Mouse (Mus musculus): ENCODE measurements around the gene Morn1. TPM values are rescaled to one million over a fixed set of nuclear protein-coding genes. Genes with fewer than 3 reads are reported as not detected.

Morn1 gene
- polyA plus RNA-seq, 2 experiments: 4.7 to 7.9 TPM

DNA sequence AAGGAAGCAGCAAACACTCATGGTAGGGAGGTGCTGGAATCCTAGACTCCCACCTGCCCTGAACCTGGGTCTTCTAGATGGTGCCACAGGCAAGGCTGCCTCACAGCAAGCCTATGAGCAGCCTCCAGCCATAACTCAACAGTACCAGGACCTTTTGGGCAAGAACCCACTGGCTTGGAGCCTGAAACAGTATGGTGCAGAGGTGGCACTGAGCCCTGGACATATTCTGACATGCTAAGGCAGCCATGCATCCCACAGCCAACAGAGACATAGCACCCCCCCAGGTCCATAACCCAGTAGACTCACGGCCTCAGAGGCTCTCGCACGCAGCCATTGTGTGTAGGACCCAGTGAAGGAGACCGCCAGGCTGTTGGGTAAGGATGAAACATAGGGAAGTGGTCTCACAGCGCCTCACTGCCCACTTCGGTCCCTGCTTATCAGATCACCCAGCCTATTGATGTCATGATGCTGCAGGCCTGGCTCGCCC lies 48.4 kb downstream of the Morn1 start:
- Histone ChIP-seq H3K4me1 (ENCODE audit: control insufficient read depth, insufficient read depth, low read length) (peaks cover 68% of the 10 kb centered on the region), H3K9ac (ENCODE audit: low read depth, low read length, severe bottlenecking) (0 out of 2 replicates have a peak overlapping the region, but pooled peaks have one; percentile 16), H3K4me2 (replicated peaks; ENCODE audit: low read depth, low read length, severe bottlenecking) (peak overlapping the region; percentile 26; the same call in 1 of the 2 replicates), H3K36me3 (ENCODE audit: control insufficient read depth, insufficient read depth, low read length) (no peaks in the 10 kb centered on the region), H3K4me3 (replicated peaks; ENCODE audit: low read length) (no peak overlapping the region), H3K9me3 (ENCODE audit: control insufficient read depth, low read length) (no peaks in the 10 kb centered on the region), H3K27me3 (ENCODE audit: control insufficient read depth, insufficient read depth, low read length) (no peaks in the 10 kb centered on the region), H3K27ac (replicated peaks; ENCODE audit: low read depth, low read length) (peak overlapping the region; percentile 88)
- no peak for TF ChIP-seq POLR2A (IDR thresholded peaks at IDR 0.05; ENCODE audit: borderline replicate concordance, extremely low read depth, insufficient read depth, insufficient read length)
- WGBS: 70% methylated on average over 7 of the region's 7 CpGs
- ATAC-seq (ENCODE audit: low FRiP score, low read depth) (no peak), DNase-seq (ENCODE audit: low spot score) (no peak)

DNA sequence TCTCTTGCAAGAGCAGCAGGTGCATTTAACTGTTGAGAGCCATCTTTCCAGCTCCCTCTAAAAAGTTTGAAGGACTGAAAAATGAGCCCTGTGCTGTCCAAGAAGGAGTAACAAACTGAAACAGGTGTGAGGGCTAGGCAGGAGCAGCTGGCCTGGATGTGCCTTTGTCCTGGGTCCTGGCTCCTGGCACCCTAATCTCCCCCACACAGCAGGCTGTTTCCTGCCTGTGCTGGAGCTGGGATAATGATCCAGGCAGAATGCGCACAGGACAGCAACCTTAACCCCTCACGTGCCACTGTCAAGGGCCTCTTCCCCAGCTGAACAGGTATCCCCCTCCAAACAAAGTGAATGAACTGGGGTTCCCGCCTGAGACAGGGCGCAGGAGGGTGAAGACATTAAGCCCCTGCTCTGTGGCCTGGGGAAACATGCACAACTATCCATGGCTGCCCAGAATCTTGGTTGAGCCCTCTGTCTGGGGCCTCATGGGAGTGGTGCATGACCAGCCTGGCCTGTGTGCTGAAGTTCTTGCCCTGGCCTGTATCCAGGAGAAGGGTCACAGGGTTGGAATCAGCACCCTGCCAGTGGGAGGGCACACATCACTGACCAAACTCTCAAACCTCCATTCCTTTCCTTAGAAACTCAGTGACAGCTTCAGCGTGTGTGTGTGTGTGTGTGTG lies 49.7 kb downstream of the Morn1 start:
- ATAC-seq (ENCODE audit: low FRiP score, low read depth): peak; percentile 71
- TF ChIP-seq POLR2A (IDR thresholded peaks at IDR 0.05; ENCODE audit: borderline replicate concordance, extremely low read depth, insufficient read depth, insufficient read length): no peak
- Histone ChIP-seq H3K36me3 (ENCODE audit: control insufficient read depth, insufficient read depth, low read length) (no peaks in the 10 kb centered on the region), H3K27me3 (ENCODE audit: control insufficient read depth, insufficient read depth, low read length) (no peaks in the 10 kb centered on the region), H3K9me3 (ENCODE audit: control insufficient read depth, low read length) (no peaks in the 10 kb centered on the region), H3K4me3 (replicated peaks; ENCODE audit: low read length) (no peak overlapping the region), H3K27ac (replicated peaks; ENCODE audit: low read depth, low read length) (peak overlapping the region; percentile 33; the same call in 1 of the 2 replicates), H3K4me2 (replicated peaks; ENCODE audit: low read depth, low read length, severe bottlenecking) (no peak overlapping the region), H3K4me1 (ENCODE audit: control insufficient read depth, insufficient read depth, low read length) (peaks cover 72% of the 10 kb centered on the region), H3K9ac (ENCODE audit: low read depth, low read length, severe bottlenecking) (no peak overlapping the region)
- WGBS: 57% methylated on average over 5 of the region's 5 CpGs
- peak; percentile 68 for DNase-seq (ENCODE audit: low spot score)

DNA sequence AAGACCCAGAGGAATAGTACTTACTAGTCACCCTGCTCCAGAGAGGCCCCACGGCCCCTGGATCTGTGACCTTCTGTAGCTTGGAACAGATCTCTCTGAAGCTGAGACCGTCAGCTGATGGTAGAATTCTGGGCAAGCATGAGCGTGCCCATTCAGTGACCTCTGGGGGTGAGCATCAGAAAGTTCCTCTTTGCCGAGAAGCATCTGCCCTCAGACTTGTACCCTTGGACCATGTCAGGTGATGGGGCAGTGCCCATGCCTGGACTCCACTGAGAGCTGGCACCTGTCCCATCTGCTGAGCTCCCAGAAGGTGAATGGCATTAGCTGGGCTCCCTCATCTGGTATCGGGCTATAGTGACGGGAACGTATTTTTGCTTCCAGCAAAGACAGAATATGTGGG lies 51.5 kb downstream of the Morn1 start:
- peaks cover 88% of the 10 kb centered on the region for H3K4me1 ChIP-seq (ENCODE audit: control insufficient read depth, insufficient read depth, low read length)
- no peak overlapping the region for H3K27ac ChIP-seq (replicated peaks; ENCODE audit: low read depth, low read length)
- ATAC-seq (ENCODE audit: low FRiP score, low read depth): no peak

DNA sequence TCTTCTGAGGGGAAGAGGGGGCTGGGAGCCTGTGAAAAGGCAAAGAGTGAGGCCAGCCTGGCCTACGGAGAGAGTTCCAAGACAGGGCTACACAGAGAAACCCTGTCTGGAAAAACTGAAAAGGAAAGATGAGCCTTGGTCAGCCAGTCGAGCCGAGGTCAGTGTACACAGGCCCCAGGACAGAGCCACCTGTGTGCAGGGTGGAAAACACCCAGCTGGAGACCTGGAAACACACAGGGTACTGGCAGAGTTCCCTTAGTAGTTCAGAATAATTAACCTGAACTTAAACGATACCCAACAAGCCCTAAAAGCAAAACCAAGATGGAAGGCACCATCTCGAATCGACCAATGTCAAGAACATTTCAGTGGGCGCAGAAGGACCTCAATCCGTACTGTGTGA lies 52.1 kb downstream of the Morn1 start:
- Histone ChIP-seq H3K4me2 (replicated peaks; ENCODE audit: low read depth, low read length, severe bottlenecking) (no peak overlapping the region), H3K4me1 (ENCODE audit: control insufficient read depth, insufficient read depth, low read length) (peaks cover 88% of the 10 kb centered on the region), H3K27me3 (ENCODE audit: control insufficient read depth, insufficient read depth, low read length) (no peaks in the 10 kb centered on the region), H3K9ac (ENCODE audit: low read depth, low read length, severe bottlenecking) (no peak overlapping the region), H3K4me3 (replicated peaks; ENCODE audit: low read length) (no peak overlapping the region), H3K9me3 (ENCODE audit: control insufficient read depth, low read length) (no peaks in the 10 kb centered on the region), H3K36me3 (ENCODE audit: control insufficient read depth, insufficient read depth, low read length) (no peaks in the 10 kb centered on the region), H3K27ac (replicated peaks; ENCODE audit: low read depth, low read length) (no peak overlapping the region)
- WGBS: 84% methylated on average over 8 of the region's 8 CpGs
- DNase-seq (ENCODE audit: low spot score) (no peak), ATAC-seq (ENCODE audit: low FRiP score, low read depth) (no peak)
- no peak for TF ChIP-seq POLR2A (IDR thresholded peaks at IDR 0.05; ENCODE audit: borderline replicate concordance, extremely low read depth, insufficient read depth, insufficient read length)

More for the DNA sequence above, 51.5 kb downstream of the Morn1 start:
- Histone ChIP-seq H3K9me3 (ENCODE audit: control insufficient read depth, low read length) (no peaks in the 10 kb centered on the region), H3K4me3 (replicated peaks; ENCODE audit: low read length) (no peak overlapping the region), H3K27me3 (ENCODE audit: control insufficient read depth, insufficient read depth, low read length) (no peaks in the 10 kb centered on the region), H3K4me2 (replicated peaks; ENCODE audit: low read depth, low read length, severe bottlenecking) (no peak overlapping the region), H3K36me3 (ENCODE audit: control insufficient read depth, insufficient read depth, low read length) (no peaks in the 10 kb centered on the region), H3K9ac (ENCODE audit: low read depth, low read length, severe bottlenecking) (no peak overlapping the region)
- no peak for TF ChIP-seq POLR2A (IDR thresholded peaks at IDR 0.05; ENCODE audit: borderline replicate concordance, extremely low read depth, insufficient read depth, insufficient read length)
- 80% methylated on average over 7 of the region's 7 CpGs for WGBS
- no peak for DNase-seq (ENCODE audit: low spot score)

GRCm38 (mm10) chr4:155139281-155140045 lies 53.1 kb downstream of the Morn1 start:
- no peaks in the 10 kb centered on the region for H3K36me3 ChIP-seq (ENCODE audit: control insufficient read depth, insufficient read depth, low read length)
- peak overlapping the region; percentile 10; the same call in 1 of the 2 replicates for H3K27ac ChIP-seq (replicated peaks; ENCODE audit: low read depth, low read length)
- H3K4me3 ChIP-seq (replicated peaks; ENCODE audit: low read length): no peak overlapping the region
- WGBS: 65% methylated on average over 12 of the region's 12 CpGs
- H3K4me1 ChIP-seq (ENCODE audit: control insufficient read depth, insufficient read depth, low read length): peaks cover 88% of the 10 kb centered on the region
- H3K27me3 ChIP-seq (ENCODE audit: control insufficient read depth, insufficient read depth, low read length): no peaks in the 10 kb centered on the region
- DNase-seq (ENCODE audit: low spot score) (no peak), ATAC-seq (ENCODE audit: low FRiP score, low read depth) (no peak)
- H3K4me2 ChIP-seq (replicated peaks; ENCODE audit: low read depth, low read length, severe bottlenecking): no peak overlapping the region
- TF ChIP-seq POLR2A (IDR thresholded peaks at IDR 0.05; ENCODE audit: borderline replicate concordance, extremely low read depth, insufficient read depth, insufficient read length): no peak
- no peak overlapping the region for H3K9ac ChIP-seq (ENCODE audit: low read depth, low read length, severe bottlenecking)
- no peaks in the 10 kb centered on the region for H3K9me3 ChIP-seq (ENCODE audit: control insufficient read depth, low read length)
